Mouse (Mus musculus): Measurements from ENCODE around the gene Vps4b.

DNA sequence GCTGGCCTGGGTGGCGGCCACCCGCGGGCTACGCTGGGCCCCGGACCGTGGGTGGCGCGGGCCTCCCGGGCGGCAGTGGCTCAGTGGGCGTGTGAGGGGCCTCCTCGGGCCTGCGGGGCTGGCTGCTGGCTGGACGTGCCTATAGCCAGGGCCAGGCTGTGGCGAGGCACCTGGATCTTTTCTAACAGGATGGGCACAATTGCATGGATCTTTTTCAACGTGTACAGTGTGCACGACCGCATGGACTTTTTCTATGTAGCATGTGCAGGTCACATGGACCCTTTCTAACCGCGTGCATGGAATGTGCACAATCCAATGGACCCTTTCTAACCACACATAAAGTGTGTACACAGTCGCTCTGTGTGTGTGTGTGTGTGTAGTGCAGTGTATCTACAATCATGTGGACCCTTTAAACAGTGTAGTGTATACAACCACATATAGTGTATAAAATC is 82.0 kb downstream of the Vps4b start:
- TF ChIP-seq CTCF (IDR thresholded peaks at IDR 0.05; ENCODE audit: extremely low read depth, insufficient read length, insufficient replicate concordance, low read depth, low read length) (no peak), POLR2A (IDR thresholded peaks at IDR 0.05; ENCODE audit: low read depth, low read length) (no peak)
